Mouse (Mus musculus): ENCODE results near the gene Ikbke.

DNA sequence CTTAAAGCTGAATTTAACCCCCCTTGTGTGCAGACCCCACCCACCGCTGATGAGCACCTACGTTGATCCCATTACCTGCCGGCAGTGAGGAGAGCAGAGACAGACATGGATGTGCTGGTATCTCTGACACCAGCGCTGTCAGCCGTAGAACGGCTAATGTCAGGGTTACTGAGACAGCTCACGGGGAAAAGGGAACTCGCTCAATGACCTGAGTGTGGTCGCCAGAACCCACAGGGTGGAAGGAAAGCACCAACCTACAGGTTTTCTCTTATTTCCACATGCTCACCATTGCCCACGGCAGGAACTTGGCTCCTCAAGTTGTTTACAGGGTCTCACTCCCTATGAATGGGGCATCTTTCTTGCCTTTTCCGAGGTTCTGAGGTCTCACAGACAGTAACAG, 60.5 kb downstream of the Ikbke start:
- no peak for TF ChIP-seq USF1 (IDR thresholded peaks at IDR 0.05; ENCODE audit: low read depth, low read length)
- no peak for TF ChIP-seq POLR2A (IDR thresholded peaks at IDR 0.05; ENCODE audit: low read depth, low read length)
- TF ChIP-seq CTCF (conservative IDR thresholded peaks at IDR 0.05 in 1 of 2, IDR thresholded peaks at IDR 0.05 in 1 of 2; ENCODE audit: low read depth in 2 of 2, low read length in 2 of 2): no peak
- TF ChIP-seq NRF1 (IDR thresholded peaks at IDR 0.05; ENCODE audit: low read depth, low read length): no peak
- TF ChIP-seq ZMIZ1 (IDR thresholded peaks at IDR 0.05; ENCODE audit: low read depth, low read length): no peak
- no peak for TF ChIP-seq E2F4 (IDR thresholded peaks at IDR 0.05; ENCODE audit: insufficient replicate concordance, low read depth, low read length)
- TF ChIP-seq JUND (conservative IDR thresholded peaks at IDR 0.05; ENCODE audit: low read depth, low read length): no peak
- TF ChIP-seq MXI1 (IDR thresholded peaks at IDR 0.05; ENCODE audit: low read depth, low read length): no peak
- no peak for TF ChIP-seq POLR2AphosphoS2 (IDR thresholded peaks at IDR 0.05; ENCODE audit: low read depth, low read length)
